Mouse (Mus musculus) myocyte (in vitro differentiated cells): ENCODE results near the gene Cers5.

ENCODE experiments used
- CEBPB ChIP-seq: IDR thresholded peaks from 2 replicates; pipeline ENCODE4 v1.6.1; 2011; ENCODE audit warnings: mild to moderate bottlenecking, moderate library complexity; ENCODE audit not compliant: poor library complexity, insufficient read depth, severe bottlenecking
- E2F4 ChIP-seq: IDR thresholded peaks from one replicate; pipeline ENCODE4 v1.6.1; 2011; ENCODE audit warnings: mild to moderate bottlenecking, control low read depth, moderate library complexity; ENCODE audit not compliant: insufficient read depth
- MAX ChIP-seq: IDR thresholded peaks from one replicate; pipeline ENCODE4 v1.6.1; 2011; ENCODE audit warnings: low read depth, mild to moderate bottlenecking, control low read depth
- MYOD1 ChIP-seq, 3 experiments: IDR thresholded peaks; one replicate each; pipeline ENCODE4 v1.6.1; 2011; ENCODE audit warnings: control low read depth in 2 of 3, low read depth in 2 of 3, mild to moderate bottlenecking in 2 of 3, moderate library complexity in 1 of 3; ENCODE audit not compliant: insufficient read length in 2 of 3, control insufficient read depth in 1 of 3
- MYOG ChIP-seq, 3 experiments: IDR thresholded peaks; one replicate each; pipeline ENCODE4 v1.6.1; 2011; ENCODE audit warnings: control low read depth in 2 of 3, low read depth in 2 of 3, mild to moderate bottlenecking in 2 of 3; ENCODE audit not compliant: insufficient read length in 2 of 3, control insufficient read depth in 1 of 3, insufficient read depth in 1 of 3
- POLR2A ChIP-seq: IDR thresholded peaks from one replicate; pipeline ENCODE4 v1.6.1; 2011; ENCODE audit warnings: low read depth, mild to moderate bottlenecking, control low read depth, moderate library complexity; ENCODE audit not compliant: insufficient read length
- POLR2AphosphoS2 ChIP-seq: IDR thresholded peaks from one replicate; pipeline ENCODE4 v1.6.1; 2011; ENCODE audit warnings: low read depth, control low read depth; ENCODE audit not compliant: insufficient read length
- TCF12 ChIP-seq: IDR thresholded peaks from one replicate; pipeline ENCODE4 v1.6.1; 2011; ENCODE audit warnings: mild to moderate bottlenecking, control low read depth; ENCODE audit not compliant: poor library complexity, insufficient read depth, severe bottlenecking
- TCF3 ChIP-seq: IDR thresholded peaks from one replicate; pipeline ENCODE4 v1.6.1; 2011; ENCODE audit warnings: low read depth, control low read depth; ENCODE audit not compliant: insufficient read length
- USF1 ChIP-seq: IDR thresholded peaks from one replicate; pipeline ENCODE4 v1.6.1; 2011; ENCODE audit warnings: low read depth, mild to moderate bottlenecking, control low read depth, moderate library complexity

- no peak for TF ChIP-seq MAX
- no peak for TF ChIP-seq POLR2A
- peak in 2 of 3 experiments; percentile 75 to 99 for TF ChIP-seq MYOG (IDR thresholded peaks at IDR 0.05; ENCODE audit: control insufficient read depth in 1 of 3, insufficient read depth in 1 of 3, insufficient read length in 2 of 3, low read depth in 2 of 3)
- peak; percentile 94 for TF ChIP-seq TCF12
- no peak for TF ChIP-seq POLR2AphosphoS2
- no peak for TF ChIP-seq USF1
- TF ChIP-seq CEBPB: no peak
- peak; percentile 67 to 96 (median 87) for TF ChIP-seq MYOD1 (IDR thresholded peaks at IDR 0.05; ENCODE audit: control insufficient read depth in 1 of 3, insufficient read length in 2 of 3, low read depth in 2 of 3)
- peak; percentile 40 for TF ChIP-seq TCF3
- TF ChIP-seq E2F4: no peak
These were observed 24.1 kb upstream of the Cers5 start for GRCm38 (mm10) chr15:99796735-99797134.
